Comparison of ENCODE assay signal across 10 mouse cellular contexts in the genomic region with DNA sequence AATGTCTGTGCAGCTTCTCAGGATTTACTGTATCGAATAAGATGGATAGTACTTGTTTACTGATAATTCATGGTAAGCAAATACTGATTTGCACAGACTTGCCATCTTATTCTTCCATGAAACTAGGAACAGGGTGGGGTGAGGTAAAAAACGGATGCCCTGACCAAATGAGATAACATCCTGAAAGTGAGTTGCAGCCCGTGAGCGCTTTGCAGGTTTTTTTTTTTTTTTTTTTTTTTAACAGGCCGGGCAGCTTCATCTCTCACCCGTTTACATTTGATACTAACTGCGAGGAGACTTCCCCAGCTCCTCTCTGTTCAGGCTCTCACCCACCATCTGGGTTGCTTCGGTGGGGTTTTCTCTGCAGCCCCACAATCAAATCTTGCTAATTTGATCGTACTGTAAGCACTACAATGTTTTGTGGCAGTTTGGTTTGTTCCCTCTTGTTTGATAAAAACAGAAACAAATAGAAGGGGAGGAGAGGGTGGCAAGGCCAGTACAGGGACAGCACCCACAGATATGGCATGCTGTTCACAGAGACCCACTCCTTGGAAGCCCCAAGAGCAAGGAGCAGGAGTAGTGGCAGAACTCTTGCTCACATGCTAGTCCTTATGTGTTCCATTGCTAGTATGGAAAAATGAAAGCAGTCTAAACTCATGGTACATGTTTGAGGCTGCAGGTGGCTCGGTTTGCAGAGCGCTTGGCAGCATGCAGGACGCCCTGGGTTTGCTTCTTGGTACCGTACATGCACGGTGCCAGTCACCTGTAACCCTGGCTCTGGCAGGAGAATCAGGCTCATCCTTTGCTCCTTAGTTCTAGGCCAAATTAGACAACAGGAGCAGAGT. TPM values are rescaled to one million over a fixed set of nuclear protein-coding genes. Genes with fewer than 3 reads are reported as not detected.
DNase-seq lines count a peak whose midpoint lies in the region; ATAC-seq and TF ChIP-seq lines count a peak whose summit lies in the region.
"Had no signal": no experiment of that assay in that cellular context is flagged by ENCODE, and none has a peak within 500 bp of the region (broad histone marks: within the 10 kb centered on the region; RNA-seq: fewer than 3 reads in every experiment).

No protein-coding gene starts in this region.

- no peak for TF ChIP-seq POLR2A in CH12.LX (IDR thresholded peaks at IDR 0.05; ENCODE audit: low read depth, low read length)

- H3K4me3 ChIP-seq in CH12.LX (replicated peaks in 1 of 3; ENCODE audit: low read depth in 2 of 3, low read length in 2 of 3, poor library complexity in 1 of 3), result no peak overlapping the region
- H3K4me3 ChIP-seq in liver, embryonic 16.5 days (ENCODE audit: low read depth, low read length), result no peak overlapping the region
- H3K4me3 ChIP-seq in forebrain, postnatal 0 days (ENCODE audit: low read depth, low read length), result no peak overlapping the region
- H3K4me3 ChIP-seq in midbrain, embryonic 10.5 days, result no peak overlapping the region

- no peak overlapping the region for H3K4me2 ChIP-seq in CH12.LX (ENCODE audit: insufficient read depth, low read depth, poor library complexity, severe bottlenecking)
- peak overlapping the region; percentile 34 for H3K4me2 ChIP-seq in liver, embryonic 16.5 days (ENCODE audit: low read depth, low read length)
- no peak overlapping the region for H3K4me2 ChIP-seq in forebrain, postnatal 0 days (ENCODE audit: low read depth)

- no peak for TF ChIP-seq EP300 in CH12.LX (IDR thresholded peaks at IDR 0.05; ENCODE audit: low read length)

- DNase-seq in CH12.LX (ENCODE audit: extremely low read depth), result no peak
- DNase-seq in c-Kit-positive CD71-positive TER-119-positive erythroid progenitor cells, embryonic 14.5 days (ENCODE audit: low spot score), result peak; percentile 57
- peak; percentile 49 for DNase-seq in thymus, postnatal 0 days (ENCODE audit: low spot score)
- no peak for DNase-seq in forebrain, postnatal 0 days
- DNase-seq in midbrain, embryonic 10.5 days (ENCODE audit: low spot score), result no peak
- DNase-seq: cerebellum, adult 8-10 months; kidney, postnatal 14 days; layer of hippocampus, postnatal 36 days had no signal

- H3K4me1 ChIP-seq in CH12.LX (ENCODE audit: control insufficient read depth in 1 of 2, insufficient read depth in 2 of 2), result peaks cover 20 to 53% of the 10 kb centered on the region in 2 experiments
- H3K4me1 ChIP-seq in liver, embryonic 16.5 days (ENCODE audit: control insufficient read depth, low read depth, low read length), result peaks cover 24% of the 10 kb centered on the region
- H3K4me1 ChIP-seq in forebrain, postnatal 0 days (ENCODE audit: insufficient read depth), result no peaks in the 10 kb centered on the region
- H3K4me1 ChIP-seq in midbrain, embryonic 10.5 days, result peaks cover 11% of the 10 kb centered on the region

- no peaks in the 10 kb centered on the region for H3K27me3 ChIP-seq in CH12.LX (replicated peaks)
- no peaks in the 10 kb centered on the region for H3K27me3 ChIP-seq in liver, embryonic 16.5 days (ENCODE audit: control insufficient read depth, insufficient read depth, low read depth, low read length)
- H3K27me3 ChIP-seq in forebrain, postnatal 0 days (ENCODE audit: insufficient read depth, low read length), result no peaks in the 10 kb centered on the region
- no peaks in the 10 kb centered on the region for H3K27me3 ChIP-seq in midbrain, embryonic 10.5 days (ENCODE audit: low read depth, poor library complexity, severe bottlenecking)

- H3K27ac ChIP-seq in CH12.LX (ENCODE audit: insufficient read depth, low read depth), result no peak overlapping the region
- no peak overlapping the region; the same call in 1 of the 2 replicates for H3K27ac ChIP-seq in liver, embryonic 16.5 days (ENCODE audit: low read length)
- H3K27ac ChIP-seq in forebrain, postnatal 0 days (ENCODE audit: low read depth, low read length), result no peak overlapping the region
- H3K27ac ChIP-seq in midbrain, embryonic 10.5 days (replicated peaks), result no peak overlapping the region

- 0 out of 2 replicates have a peak, but pooled peaks have one; percentile 21 for ATAC-seq in liver, embryonic 16.5 days (ENCODE audit: low read depth)
- no peak for ATAC-seq in forebrain, postnatal 0 days
- ATAC-seq in frontal cortex, adult (ENCODE audit: low TSS enrichment), result no peak

- no peak for TF ChIP-seq RAD21 in CH12.LX (IDR thresholded peaks at IDR 0.05; ENCODE audit: low read depth, low read length)

- dilution Hi-C loops in CH12.LX (cut with MboI; ENCODE audit: extremely low pct_ligation_motif_present, extremely low pct_unique_long_range_greater_than_20kb, low sequenced_read_pairs), result no loop called here

- in situ Hi-C loops in CH12.LX (cut with MboI; ENCODE audit: low pct_ligation_motif_present, low pct_unique_long_range_greater_than_20kb, low sequenced_read_pairs), result no loop called here

- no peaks in the 10 kb centered on the region for H3K36me3 ChIP-seq in CH12.LX (replicated peaks in 1 of 2; ENCODE audit: control insufficient read depth in 1 of 2, insufficient read depth in 1 of 2, low read length in 1 of 2)
- H3K36me3 ChIP-seq in liver, embryonic 16.5 days (ENCODE audit: control insufficient read depth, insufficient read depth), result no peaks in the 10 kb centered on the region
- H3K36me3 ChIP-seq in forebrain, postnatal 0 days (ENCODE audit: insufficient read depth), result no peaks in the 10 kb centered on the region
- no peaks in the 10 kb centered on the region for H3K36me3 ChIP-seq in midbrain, embryonic 10.5 days

- 26% methylated on average over 14 of the region's 14 CpGs for WGBS in liver, embryonic 16.5 days (ENCODE audit: insufficient replicate concordance)
- 69% methylated on average over 14 of the region's 14 CpGs for WGBS in forebrain, postnatal 0 days
- 79% methylated on average over 14 of the region's 14 CpGs for WGBS in midbrain, embryonic 10.5 days

- no peaks in the 10 kb centered on the region for H3K79me2 ChIP-seq in CH12.LX (replicated peaks; ENCODE audit: control insufficient read depth, extremely low read depth, insufficient read depth, poor library complexity, severe bottlenecking)

- no peak overlapping the region for H3K9ac ChIP-seq in CH12.LX (ENCODE audit: insufficient read depth, low read depth)
- H3K9ac ChIP-seq in liver, embryonic 16.5 days (ENCODE audit: low read depth, low read length), result no peak overlapping the region
- H3K9ac ChIP-seq in forebrain, postnatal 0 days, result no peak overlapping the region

- H3K9me3 ChIP-seq in CH12.LX (replicated peaks; ENCODE audit: low read length), result no peaks in the 10 kb centered on the region
- no peaks in the 10 kb centered on the region for H3K9me3 ChIP-seq in liver, embryonic 16.5 days (replicated peaks; ENCODE audit: control insufficient read depth, low read length)
- no peaks in the 10 kb centered on the region for H3K9me3 ChIP-seq in forebrain, postnatal 0 days (ENCODE audit: low read length)
- no peaks in the 10 kb centered on the region for H3K9me3 ChIP-seq in midbrain, embryonic 10.5 days (replicated peaks)

- TF ChIP-seq CTCF in CH12.LX (conservative IDR thresholded peaks at IDR 0.05 in 1 of 2, IDR thresholded peaks at IDR 0.05 in 1 of 2; ENCODE audit: low read depth in 2 of 2, low read length in 2 of 2), result no peak
- TF ChIP-seq CTCF in forebrain, postnatal 0 days (IDR thresholded peaks at IDR 0.05; ENCODE audit: low read depth), result no peak

TF ChIP-seq in CH12.LX, 34 proteins besides CTCF, POLR2A, EP300 and RAD21:
- peak; percentile 82 for TF ChIP-seq ZNF384 (IDR thresholded peaks at IDR 0.05; ENCODE audit: low read depth, low read length)
- no peak for TF ChIP-seq HCFC1 (IDR thresholded peaks at IDR 0.05; ENCODE audit: low read depth, low read length)
- TF ChIP-seq SIN3A (IDR thresholded peaks at IDR 0.05; ENCODE audit: low read length), result no peak
- no peak for TF ChIP-seq ZC3H11A (IDR thresholded peaks at IDR 0.05; ENCODE audit: low read depth, low read length)
- TF ChIP-seq ELF1 (IDR thresholded peaks at IDR 0.05; ENCODE audit: low read depth, low read length), result no peak
- TF ChIP-seq JUND (conservative IDR thresholded peaks at IDR 0.05; ENCODE audit: low read depth, low read length), result no peak

RNA-seq across cellular contexts. Expression of a gene that starts 23.6 kb away (rescaled TPM):
- total RNA-seq in CH12.LX (2012; rRNA removed) (85.5 and 108 TPM in 2 replicates), CH12.LX (2014; rRNA removed) (177 and 190 TPM in 2 replicates)
- 121 and 185 TPM in 2 replicates for polyA plus RNA-seq in CH12.LX (2012; ENCODE audit: insufficient read length, low read depth)
- polyA plus RNA-seq in liver, embryonic 16.5 days (2015; fragmentation: Nextera tagmentation; extraction: Ambion mirVana), result 26.5 and 26.9 TPM in 2 replicates
- polyA plus RNA-seq in thymus, postnatal 0 days (2015; fragmentation: Nextera tagmentation; extraction: Ambion mirVana), result 77.4 and 84.3 TPM in 2 replicates
- total RNA-seq in forebrain, postnatal 0 days (2014; rRNA removed), result 141 and 143 TPM in 2 replicates
- 105 and 112 TPM in 2 replicates for polyA plus RNA-seq in forebrain, postnatal 0 days (2015; fragmentation: Nextera tagmentation; extraction: Ambion mirVana)
- polyA plus RNA-seq in midbrain, embryonic 10.5 days (2016; fragmentation: Nextera tagmentation; extraction: Ambion mirVana), result 90.0 and 93.8 TPM in 2 replicates

Comparison
In these comparisons a context has a peak if more than half of its experiments do, and no peak if none do; other contexts are left out.
1. DNase-seq: peak in c-Kit-positive CD71-positive TER-119-positive erythroid progenitor cells, embryonic 14.5 days (single experiment) and thymus, postnatal 0 days (single experiment); none in CH12.LX (single experiment), forebrain, postnatal 0 days (single experiment) and midbrain, embryonic 10.5 days (single experiment).